Mouse (Mus musculus): ENCODE results near the gene Ppp1r12b. TPM values are rescaled to one million over a fixed set of nuclear protein-coding genes. Genes with fewer than 3 reads are reported as not detected.

Ppp1r12b gene
- total RNA-seq, 2 experiments from 2014 or later, result 5.6 to 7.5 TPM

GRCm38 (mm10) chr1:134766448-134766847 is 189.3 kb downstream of the Ppp1r12b start:
- ATAC-seq (replicated peaks; ENCODE audit: poor library complexity), result no peak

GRCm38 (mm10) chr1:134764831-134765458 is 190.8 kb downstream of the Ppp1r12b start:
- ATAC-seq (replicated peaks; ENCODE audit: poor library complexity), result peak; percentile 50

- ATAC-seq (replicated peaks; ENCODE audit: poor library complexity), result no peak
Measured at GRCm38 (mm10) chr1:134763776-134764438, 191.8 kb downstream of the Ppp1r12b start.

- peak; percentile 33; the same call in 1 of the 2 replicates for ATAC-seq (replicated peaks; ENCODE audit: poor library complexity)
Measured at GRCm38 (mm10) chr1:134763250-134763649, 192.5 kb downstream of the Ppp1r12b start.

GRCm38 (mm10) chr1:134761534-134761933 is 194.2 kb downstream of the Ppp1r12b start:
- ATAC-seq (replicated peaks; ENCODE audit: poor library complexity), result peak; percentile 43; the same call in 1 of the 2 replicates

- ATAC-seq (replicated peaks; ENCODE audit: poor library complexity), result no peak
Measured at GRCm38 (mm10) chr1:134760642-134761041, 195.1 kb downstream of the Ppp1r12b start.

GRCm38 (mm10) chr1:134759133-134759532 is 196.6 kb downstream of the Ppp1r12b start:
- no peak for ATAC-seq (replicated peaks; ENCODE audit: poor library complexity)

GRCm38 (mm10) chr1:134757230-134757629 is 198.5 kb downstream of the Ppp1r12b start:
- ATAC-seq (replicated peaks; ENCODE audit: poor library complexity), result no peak

GRCm38 (mm10) chr1:134756190-134756873 is 199.4 kb downstream of the Ppp1r12b start:
- ATAC-seq (replicated peaks; ENCODE audit: poor library complexity), result no peak

GRCm38 (mm10) chr1:134755548-134756189 is 200.1 kb downstream of the Ppp1r12b start:
- no peak for ATAC-seq (replicated peaks; ENCODE audit: poor library complexity)

- no peak for ATAC-seq (replicated peaks; ENCODE audit: poor library complexity)
Measured at GRCm38 (mm10) chr1:134754818-134755217, 200.9 kb downstream of the Ppp1r12b start.

GRCm38 (mm10) chr1:134753751-134754630 is 201.8 kb downstream of the Ppp1r12b start:
- ATAC-seq (replicated peaks; ENCODE audit: poor library complexity), result no peak

- peak; percentile 51 for ATAC-seq (replicated peaks; ENCODE audit: poor library complexity)
Measured at GRCm38 (mm10) chr1:134752447-134752846, 203.3 kb downstream of the Ppp1r12b start.

GRCm38 (mm10) chr1:134749889-134750288 is 205.9 kb downstream of the Ppp1r12b start:
- no peak for ATAC-seq (replicated peaks; ENCODE audit: poor library complexity)

GRCm38 (mm10) chr1:134747236-134748174 is 208.2 kb downstream of the Ppp1r12b start:
- ATAC-seq (replicated peaks; ENCODE audit: poor library complexity), result peak; percentile 84

- peak; percentile 36 for ATAC-seq (replicated peaks; ENCODE audit: poor library complexity)
Measured at GRCm38 (mm10) chr1:134745648-134746047, 210.1 kb downstream of the Ppp1r12b start.

- ATAC-seq (replicated peaks; ENCODE audit: poor library complexity), result peak; percentile 75
Measured at GRCm38 (mm10) chr1:134741946-134742661, 213.6 kb downstream of the Ppp1r12b start.

GRCm38 (mm10) chr1:134741433-134741832 is 214.3 kb downstream of the Ppp1r12b start:
- ATAC-seq (replicated peaks; ENCODE audit: poor library complexity), result peak; percentile 35

GRCm38 (mm10) chr1:134737463-134737862 is 218.3 kb downstream of the Ppp1r12b start:
- ATAC-seq (replicated peaks; ENCODE audit: poor library complexity), result no peak

Data from megakaryocyte progenitor cell, adult 5-6 weeks (primary cell).